Mouse (Mus musculus) mesoderm, embryonic 11.5 days (tissue): Measurements from ENCODE around the gene Akap13.
"Not testable (repeated sequence)": the region's sequence is repeated elsewhere in the genome, so short reads cannot be mapped to it uniquely, and the experiment has no call there.

Experiments
- DNase-seq: peaks from one replicate; pipeline ENCODE4 v3.0.0-alpha.2; 2012; ENCODE audit warnings: low read depth, low spot score

Gene Akap13

GRCm38 (mm10) chr7:75755861-75756449 lies 300.6 kb downstream of the Akap13 start:
- no peak for DNase-seq

- DNase-seq: no peak
Measured at GRCm38 (mm10) chr7:75759992-75760514, 304.7 kb downstream of the Akap13 start.

GRCm38 (mm10) chr7:75760661-75761319 lies 305.5 kb downstream of the Akap13 start:
- not testable (repeated sequence) for DNase-seq

- not testable (repeated sequence) for DNase-seq
Measured at GRCm38 (mm10) chr7:75762225-75762624, 306.9 kb downstream of the Akap13 start.

- not testable (repeated sequence) for DNase-seq
Measured at GRCm38 (mm10) chr7:75767080-75767769, 311.9 kb downstream of the Akap13 start.

GRCm38 (mm10) chr7:75768169-75768568 lies 312.8 kb downstream of the Akap13 start:
- no peak for DNase-seq

GRCm38 (mm10) chr7:75769909-75770308 lies 314.6 kb downstream of the Akap13 start:
- no peak for DNase-seq

GRCm38 (mm10) chr7:75774095-75775078 lies 319.1 kb downstream of the Akap13 start:
- not testable (repeated sequence) for DNase-seq

GRCm38 (mm10) chr7:75778053-75778452 lies 322.7 kb downstream of the Akap13 start:
- no peak for DNase-seq

- DNase-seq: no peak
Measured at GRCm38 (mm10) chr7:75780812-75781211, 325.5 kb downstream of the Akap13 start.

GRCm38 (mm10) chr7:75781298-75781947 lies 326.1 kb downstream of the Akap13 start:
- no peak for DNase-seq

GRCm38 (mm10) chr7:75781948-75782722 lies 326.8 kb downstream of the Akap13 start:
- peak; percentile 93 for DNase-seq

GRCm38 (mm10) chr7:75782723-75783011 lies 327.3 kb downstream of the Akap13 start:
- DNase-seq: no peak

GRCm38 (mm10) chr7:75785388-75786328 lies 330.3 kb downstream of the Akap13 start:
- DNase-seq: no peak

GRCm38 (mm10) chr7:75786812-75787211 lies 331.5 kb downstream of the Akap13 start:
- DNase-seq: no peak

GRCm38 (mm10) chr7:75787371-75787770 lies 332.0 kb downstream of the Akap13 start:
- DNase-seq: no peak

GRCm38 (mm10) chr7:75788069-75788800 lies 332.9 kb downstream of the Akap13 start:
- not testable (repeated sequence) for DNase-seq

GRCm38 (mm10) chr7:75788801-75789135 lies 333.4 kb downstream of the Akap13 start:
- DNase-seq: not testable (repeated sequence)
